Mouse (Mus musculus) hindbrain, postnatal 0 days (tissue): Measurements from ENCODE around the gene Enah. TPM values are rescaled to one million over a fixed set of nuclear protein-coding genes. Genes with fewer than 3 reads are reported as not detected.

Experiments
- ATAC-seq: fragments of 200-750 bp; cut with Nextera tagmentation; 2 replicates; pipeline ENCODE4 v1.8.0; 2017; ENCODE audit warnings: mild to moderate bottlenecking, moderate TSS enrichment, moderate library complexity
- DNase-seq: peaks from one replicate; pipeline ENCODE4 v3.0.0-alpha.2; 2015; ENCODE audit warnings: low spot score
- H3K27ac ChIP-seq: fragments of 300-500 bp; sonication (generic); 2 replicates; pipeline ENCODE4 v1.5.1; 2014; ENCODE audit warnings: mild to moderate bottlenecking
- H3K27me3 ChIP-seq: fragments of 300-500 bp; sonication (generic); 2 replicates; pipeline ENCODE4 v1.6.1; 2014; ENCODE audit warnings: low read length, mixed read lengths; ENCODE audit not compliant: insufficient read depth
- H3K36me3 ChIP-seq: fragments of 300-500 bp; sonication (generic); 2 replicates; pipeline ENCODE4 v1.6.1; 2014; ENCODE audit warnings: low read length, mixed read lengths; ENCODE audit not compliant: insufficient read depth
- H3K4me1 ChIP-seq: fragments of 300-500 bp; sonication (generic); 2 replicates; pipeline ENCODE4 v1.6.1; 2014; ENCODE audit warnings: antibody characterized with exemption, low read length, mixed read lengths; ENCODE audit not compliant: insufficient read depth
- H3K4me2 ChIP-seq: fragments of 300-500 bp; sonication (generic); 2 replicates; pipeline ENCODE4 v1.6.1; 2014; ENCODE audit warnings: low read depth, mild to moderate bottlenecking, low read length, moderate library complexity, mixed read lengths
- H3K4me3 ChIP-seq: fragments of 300-500 bp; sonication (generic); 2 replicates; pipeline ENCODE4 v1.5.1; 2014; ENCODE audit warnings: low read length
- H3K9ac ChIP-seq: fragments of 300-500 bp; sonication (generic); replicated peaks from 2 replicates; pipeline ENCODE4 v1.6.1; 2014; ENCODE audit warnings: mild to moderate bottlenecking, low read length, moderate library complexity, mixed read lengths
- H3K9me3 ChIP-seq: fragments of 300-500 bp; sonication (generic); 2 replicates; pipeline ENCODE4 v1.6.1; 2016; ENCODE audit warnings: low read length, mixed read lengths
- CTCF ChIP-seq: IDR thresholded peaks from 2 replicates; pipeline ENCODE4 v1.5.1; 2016; ENCODE audit warnings: antibody characterized with exemption, control low read depth, low read depth
- WGBS: fragments of 180-500 bp; shearing (Covaris S2); extraction: QIAGEN DNeasy Blood & Tissue Kit; methylation state at CpG from one replicate; pipeline ENCODE4 v1.1.7; 2014; 5-methylcytosine and 5-hydroxymethylcytosine counted together
- polyA plus RNA-seq: library from polyadenylated mRNA; unstranded; fragments of >200 nt; fragmentation: Nextera tagmentation; extraction: Ambion mirVana; gene quantifications from 2 replicates; pipeline ENCODE4 v1.2.1, GENCODE M21; 2015
- total RNA-seq: library from RNA; depleted of rRNA; stranded (reverse); fragments of >200 nt; gene quantifications from 2 replicates; pipeline ENCODE4 v1.2.3, GENCODE M21; 2014; rRNA removed

Gene Enah
- 65.6 and 73.2 TPM in 2 replicates for total RNA-seq
- polyA plus RNA-seq, result 20.7 and 23.3 TPM in 2 replicates

DNA sequence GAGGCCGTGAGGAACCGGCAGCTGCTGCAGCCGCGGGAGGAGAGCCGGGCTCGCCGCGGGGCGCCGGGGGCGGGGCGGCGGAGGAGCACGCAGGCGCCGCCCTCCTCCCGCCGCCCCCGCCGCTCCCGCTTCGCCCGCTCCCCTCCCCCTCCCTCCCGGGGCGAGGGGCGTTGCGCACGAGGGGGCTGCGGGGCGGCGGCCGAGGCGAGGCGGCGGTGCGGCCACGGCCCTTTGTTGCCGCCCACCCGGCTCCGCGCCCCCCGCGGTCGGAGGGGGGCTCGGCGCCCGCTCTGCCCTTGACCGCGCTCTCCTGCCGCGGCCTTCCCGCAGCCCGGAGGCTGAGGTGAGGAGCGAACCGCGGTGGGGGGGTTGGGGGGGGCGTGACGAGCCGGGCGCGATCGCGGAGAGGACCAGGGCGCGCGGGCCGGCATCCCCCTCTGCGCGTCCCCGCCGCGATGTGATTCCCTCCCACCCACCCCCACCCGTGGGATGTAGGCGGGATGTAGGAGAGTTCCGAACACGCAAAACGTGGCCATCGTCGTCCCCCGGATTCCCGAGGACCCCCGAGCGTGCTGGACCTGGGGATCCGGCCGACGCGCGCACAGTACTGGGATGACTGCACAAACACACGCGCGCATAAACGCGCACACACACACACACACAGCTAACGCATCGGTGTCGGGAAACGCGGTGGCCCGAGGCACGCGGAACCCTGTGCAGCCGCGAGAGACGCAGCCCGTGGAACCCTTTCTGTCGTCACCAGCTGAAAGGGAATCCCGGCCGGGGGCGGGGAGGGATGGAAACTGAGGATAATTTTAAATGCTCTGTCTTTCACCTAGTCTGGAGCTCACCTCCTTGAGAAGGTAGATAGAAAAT lies at the start of gene Enah:
Gene Enah, minus strand, starts transcription at position 65 of the 876 bp plus-strand sequence.
- 0% methylated on average over 46 of the region's 109 CpGs for WGBS
- H3K9me3 ChIP-seq, result no peaks in the 10 kb centered on the region
- peaks cover 7% of the 10 kb centered on the region for H3K4me1 ChIP-seq
- peak within 1 kb of the TSS; percentile 97 for H3K9ac ChIP-seq
- H3K4me3 ChIP-seq, result peak within 1 kb of the TSS; percentile 98
- H3K27ac ChIP-seq, result peak within 1 kb of the TSS; percentile 97
- H3K27me3 ChIP-seq, result no peaks in the 10 kb centered on the region
- DNase-seq (peak; percentile 93), ATAC-seq (peak; percentile 88)
- peak within 1 kb of the TSS; percentile 72 for H3K4me2 ChIP-seq
- no peak for TF ChIP-seq CTCF
- no peaks in the 10 kb centered on the region for H3K36me3 ChIP-seq

- Histone ChIP-seq H3K36me3 (no peaks in the 10 kb centered on the region), H3K27ac (no peak overlapping the region), H3K4me3 (no peak overlapping the region), H3K4me2 (no peak overlapping the region), H3K9me3 (no peaks in the 10 kb centered on the region), H3K9ac (no peak overlapping the region), H3K4me1 (no peaks in the 10 kb centered on the region), H3K27me3 (no peaks in the 10 kb centered on the region)
- ATAC-seq, result no peak
- TF ChIP-seq CTCF, result no peak
- WGBS, result 78% methylated on average over 7 of the region's 7 CpGs
- DNase-seq, result no peak
These were observed 48.3 kb upstream of the Enah start for GRCm38 (mm10) chr1:182068136-182068535.

DNA sequence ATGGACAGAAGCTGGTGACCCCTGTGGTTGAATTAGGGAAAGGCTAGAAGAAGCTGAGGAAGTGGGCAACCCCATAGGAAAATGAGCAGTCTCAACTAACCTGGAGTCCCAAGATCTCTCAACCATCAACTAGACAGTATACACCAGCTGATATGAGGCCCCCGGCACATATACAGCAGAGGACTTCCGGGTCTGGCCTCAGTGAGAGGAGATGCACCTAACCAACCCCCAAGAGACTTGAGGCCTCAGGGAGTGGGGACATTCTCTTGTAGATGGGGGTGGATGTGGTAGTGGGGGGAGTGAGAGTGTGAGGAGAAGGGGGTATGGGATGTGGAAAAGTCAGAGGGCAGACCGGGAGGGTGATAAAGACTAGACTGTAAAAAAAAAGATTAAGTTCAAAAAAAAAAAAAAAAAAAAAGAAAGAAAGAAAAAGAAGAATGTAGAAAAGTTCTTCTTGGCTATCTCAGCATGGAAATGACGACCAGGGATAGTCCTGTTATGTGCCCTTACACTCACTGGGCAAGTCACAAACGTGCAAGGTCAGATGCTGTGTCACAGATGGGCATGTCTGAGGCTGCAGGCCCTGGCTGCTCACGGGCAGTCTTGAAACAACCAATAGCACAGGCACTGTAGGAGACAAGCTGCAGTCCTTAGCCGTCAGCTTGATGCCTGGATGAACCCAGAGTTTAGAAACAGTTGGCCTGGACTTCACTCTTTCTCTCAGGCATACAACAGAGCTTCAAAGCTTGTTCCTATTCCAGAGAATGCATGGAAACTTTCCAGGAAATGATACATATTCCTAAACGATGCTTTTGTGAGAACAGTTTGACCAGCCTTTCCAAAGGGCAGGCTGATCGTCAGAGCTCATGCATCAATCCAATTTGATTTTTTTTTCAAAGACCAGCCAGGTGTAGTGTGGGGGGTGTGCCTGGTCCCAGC lies 47.0 kb upstream of the Enah start:
- ATAC-seq (no peak), DNase-seq (no peak)
- no peaks in the 10 kb centered on the region for H3K9me3 ChIP-seq
- H3K27me3 ChIP-seq, result no peaks in the 10 kb centered on the region
- no peaks in the 10 kb centered on the region for H3K36me3 ChIP-seq
- no peak overlapping the region for H3K4me3 ChIP-seq
- WGBS, result 66% methylated on average over 9 of the region's 9 CpGs
- TF ChIP-seq CTCF, result no peak
- H3K27ac ChIP-seq, result no peak overlapping the region
- H3K4me1 ChIP-seq, result no peaks in the 10 kb centered on the region
- no peak overlapping the region for H3K4me2 ChIP-seq
- H3K9ac ChIP-seq, result no peak overlapping the region

DNA sequence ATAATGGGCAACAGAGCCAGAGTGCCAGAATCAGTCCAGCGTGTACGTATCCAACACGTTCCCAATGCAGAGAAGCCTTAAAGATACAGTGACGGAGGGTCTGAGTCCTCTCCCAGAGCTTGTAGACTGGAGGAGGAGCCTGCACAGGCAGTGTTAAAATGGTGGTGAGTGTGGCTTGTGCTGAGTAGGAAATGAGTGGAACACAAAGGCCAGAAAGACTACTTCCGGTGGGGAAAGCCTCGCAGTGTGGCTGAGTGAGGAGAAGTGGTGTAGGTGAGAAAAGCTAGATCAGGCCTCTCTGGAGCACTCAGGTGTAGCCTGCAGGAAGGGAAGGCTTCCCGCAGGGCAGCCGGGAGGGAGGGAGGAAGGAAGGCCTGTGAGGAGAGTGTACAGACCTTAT lies 43.9 kb upstream of the Enah start:
- 65% methylated on average over 8 of the region's 8 CpGs for WGBS
- H3K4me3 ChIP-seq, result no peak overlapping the region
- no peak for ATAC-seq
- no peaks in the 10 kb centered on the region for H3K9me3 ChIP-seq
- no peak overlapping the region for H3K4me2 ChIP-seq
- H3K4me1 ChIP-seq, result no peaks in the 10 kb centered on the region
- H3K27ac ChIP-seq, result no peak overlapping the region
- no peaks in the 10 kb centered on the region for H3K27me3 ChIP-seq
- H3K36me3 ChIP-seq, result no peaks in the 10 kb centered on the region
- H3K9ac ChIP-seq, result no peak overlapping the region
- TF ChIP-seq CTCF, result no peak
- no peak for DNase-seq

- 95% methylated on average over 8 of the region's 8 CpGs for WGBS
- no peak for DNase-seq
- TF ChIP-seq CTCF, result no peak
- H3K4me2 ChIP-seq, result no peak overlapping the region
- no peak overlapping the region for H3K4me3 ChIP-seq
- no peak overlapping the region for H3K9ac ChIP-seq
- no peaks in the 10 kb centered on the region for H3K36me3 ChIP-seq
- no peak overlapping the region for H3K27ac ChIP-seq
- no peaks in the 10 kb centered on the region for H3K9me3 ChIP-seq
- H3K27me3 ChIP-seq, result no peaks in the 10 kb centered on the region
- no peak for ATAC-seq
- H3K4me1 ChIP-seq, result no peaks in the 10 kb centered on the region
These were observed 43.0 kb upstream of the Enah start for GRCm38 (mm10) chr1:182062801-182063200.

- TF ChIP-seq CTCF, result no peak
- 96% methylated on average over 4 of the region's 4 CpGs for WGBS
- ATAC-seq (no peak), DNase-seq (no peak)
- Histone ChIP-seq H3K36me3 (no peaks in the 10 kb centered on the region), H3K4me1 (no peaks in the 10 kb centered on the region), H3K4me2 (no peak overlapping the region), H3K9ac (no peak overlapping the region), H3K27ac (no peak overlapping the region), H3K9me3 (no peaks in the 10 kb centered on the region), H3K27me3 (no peaks in the 10 kb centered on the region), H3K4me3 (no peak overlapping the region)
These were observed 41.4 kb upstream of the Enah start for GRCm38 (mm10) chr1:182061203-182061602.
